Mouse (Mus musculus) thymus, postnatal 4 days (tissue): ENCODE measurements around the gene Tbl3.

ENCODE experiments used
- DNase-seq: peaks from one replicate; pipeline ENCODE4 v3.0.0; 2021

The Tbl3 gene

DNA sequence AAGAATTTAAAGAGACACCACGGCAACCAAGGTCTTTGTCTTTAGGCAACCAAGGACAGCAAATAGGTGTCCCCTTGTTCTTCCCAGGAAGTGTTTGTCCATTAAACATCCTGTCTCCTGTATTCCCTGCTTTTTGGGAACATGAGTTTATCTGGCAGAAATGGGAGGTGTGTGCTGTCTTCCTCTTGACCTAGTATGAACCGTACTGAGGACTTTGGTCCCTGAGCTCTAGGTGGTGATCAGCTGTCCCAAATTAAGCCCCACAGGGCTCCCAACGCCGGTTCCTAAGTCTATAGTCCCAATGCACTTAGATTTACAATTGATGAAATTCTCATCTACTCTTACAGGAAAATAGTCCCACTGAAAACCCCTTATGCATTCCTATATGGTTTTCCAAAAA lies 56.7 kb downstream of the Tbl3 start:
- DNase-seq, result no peak

DNA sequence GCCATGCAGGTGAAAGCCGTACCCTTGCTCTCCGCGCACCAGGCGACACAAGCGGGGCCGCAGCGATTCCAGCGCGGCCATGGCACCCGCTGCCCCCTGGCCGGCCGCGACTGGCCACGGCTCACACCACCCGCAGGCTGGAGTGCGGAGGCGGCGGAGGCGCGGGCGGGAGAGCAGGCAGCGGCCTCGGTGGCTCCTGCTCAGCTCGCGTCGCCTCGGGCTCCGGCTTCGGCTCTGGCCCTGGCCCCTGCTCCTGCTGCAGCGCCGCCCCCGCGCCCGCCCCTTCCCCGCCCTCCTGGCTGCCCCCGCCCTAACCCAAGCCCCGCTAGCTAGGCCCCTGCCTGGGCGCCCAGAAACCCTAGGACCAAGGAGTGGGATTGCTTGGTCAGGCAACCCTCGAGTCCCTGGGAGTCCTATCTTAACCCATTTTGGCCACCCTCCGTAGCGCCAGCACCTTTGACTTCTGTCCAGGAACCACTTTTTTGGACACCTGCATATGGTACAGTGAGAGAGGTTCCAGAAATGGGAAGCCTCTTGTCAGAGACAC lies 57.3 kb downstream of the Tbl3 start, which contains the start of gene Slc9a3r2:
Gene Slc9a3r2, minus strand, starts transcription at position 258 of the 547 bp plus-strand sequence.
- DNase-seq, result peak; percentile 64

GRCm38 (mm10) chr17:24649581-24650069 lies 57.8 kb downstream of the Tbl3 start:
- peak; percentile 52 for DNase-seq

DNA sequence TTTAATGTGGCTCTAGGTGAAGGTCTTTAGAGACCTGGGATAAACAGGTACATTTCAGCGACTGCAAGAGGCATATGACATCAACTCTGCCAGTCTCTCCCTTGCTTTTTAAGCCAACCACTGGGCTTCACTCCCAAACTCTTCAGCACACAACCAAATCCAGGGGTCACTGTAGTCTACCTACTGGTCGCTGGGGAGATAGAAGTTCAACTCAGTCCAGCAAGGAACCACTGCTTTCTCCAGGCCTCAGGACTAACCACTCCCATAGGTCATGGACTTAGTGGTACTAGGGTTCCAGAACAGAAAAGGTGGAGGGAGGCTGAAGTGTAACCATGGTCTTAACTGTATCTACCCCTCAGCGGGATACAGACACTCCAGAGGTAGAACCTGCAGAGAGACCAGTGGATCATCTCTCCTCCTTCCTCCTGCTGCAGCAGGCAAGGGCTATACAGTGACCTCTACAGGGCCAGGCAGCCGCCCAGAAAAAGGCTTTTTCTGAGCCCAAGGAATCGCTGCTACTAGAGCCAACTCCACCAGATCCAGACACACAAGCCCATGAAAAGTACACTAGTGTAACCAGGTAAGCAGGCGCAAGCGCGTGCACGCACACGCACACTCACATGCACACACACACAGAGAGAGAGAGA lies 58.6 kb downstream of the Tbl3 start:
- DNase-seq, result no peak
